Mouse (Mus musculus) lung, postnatal 0 days (tissue): ENCODE measurements around the gene Stra6l. TPM values are rescaled to one million over a fixed set of nuclear protein-coding genes. Genes with fewer than 3 reads are reported as not detected.

Experiments
- ATAC-seq: fragments of 200-750 bp; cut with Nextera tagmentation; 2 replicates; pipeline ENCODE4 v1.8.0; 2017; ENCODE audit warnings: moderate library complexity
- DNase-seq: peaks from one replicate; pipeline ENCODE4 v3.0.0-alpha.2; 2016; ENCODE audit warnings: low spot score
- H3K27ac ChIP-seq: fragments of 300-500 bp; sonication (generic); 2 replicates; pipeline ENCODE4 v1.5.1; 2014; ENCODE audit warnings: antibody characterized with exemption, mild to moderate bottlenecking, low read length, mixed read lengths
- H3K27me3 ChIP-seq: fragments of 300-500 bp; sonication (generic); replicated peaks from 2 replicates; pipeline ENCODE4 v1.6.1; 2014; ENCODE audit warnings: low read length, mixed read lengths; ENCODE audit not compliant: insufficient read depth
- H3K36me3 ChIP-seq: fragments of 300-500 bp; sonication (generic); 2 replicates; pipeline ENCODE4 v1.6.1; 2014; ENCODE audit warnings: low read length, mixed read lengths; ENCODE audit not compliant: insufficient read depth
- H3K4me1 ChIP-seq: fragments of 300-500 bp; sonication (generic); 2 replicates; pipeline ENCODE4 v1.6.1; 2014; ENCODE audit warnings: antibody characterized with exemption, low read depth, low read length, mixed read lengths; ENCODE audit not compliant: insufficient read depth
- H3K4me2 ChIP-seq: fragments of 300-500 bp; sonication (generic); replicated peaks from 2 replicates; pipeline ENCODE4 v1.6.1; 2014; ENCODE audit warnings: low read depth, mild to moderate bottlenecking, low read length, moderate library complexity, mixed read lengths
- H3K4me3 ChIP-seq: fragments of 300-500 bp; sonication (generic); 2 replicates; pipeline ENCODE4 v1.5.1; 2014; ENCODE audit warnings: low read depth, low read length
- H3K9ac ChIP-seq: fragments of 300-500 bp; sonication (generic); replicated peaks from 2 replicates; pipeline ENCODE4 v1.6.1; 2014; ENCODE audit warnings: low read depth, mild to moderate bottlenecking
- H3K9me3 ChIP-seq: fragments of 300-500 bp; sonication (generic); 2 replicates; pipeline ENCODE4 v1.6.1; 2016; ENCODE audit warnings: low read length, mixed read lengths
- CTCF ChIP-seq: IDR thresholded peaks from 2 replicates; pipeline ENCODE4 v1.5.1; 2016; ENCODE audit warnings: antibody characterized with exemption, mild to moderate bottlenecking
- EP300 ChIP-seq: IDR thresholded peaks from 2 replicates; pipeline ENCODE4 v1.6.1; 2016; ENCODE audit warnings: antibody characterized with exemption, mild to moderate bottlenecking, control low read depth
- WGBS: fragments of 180-500 bp; shearing (Covaris S2); extraction: QIAGEN DNeasy Blood & Tissue Kit; methylation state at CpG from one replicate; pipeline ENCODE4 v1.1.7; 2014; 5-methylcytosine and 5-hydroxymethylcytosine counted together
- polyA plus RNA-seq: library from polyadenylated mRNA; unstranded; fragments of >200 nt; fragmentation: Nextera tagmentation; extraction: Ambion mirVana; gene quantifications from 2 replicates; pipeline ENCODE4 v1.2.1, GENCODE M21; 2015

The Stra6l gene
- polyA plus RNA-seq, 1 experiment from 2014 or later = 0.05 TPM

GRCm38 (mm10) chr4:45878929-45879328 is 30.5 kb downstream of the Stra6l start:
- no peaks in the 10 kb centered on the region for H3K36me3 ChIP-seq
- DNase-seq (peak; percentile 50), ATAC-seq (no peak)
- no peak overlapping the region for H3K4me2 ChIP-seq
- H3K9ac ChIP-seq = no peak overlapping the region
- H3K27me3 ChIP-seq = no peaks in the 10 kb centered on the region
- no peak overlapping the region for H3K4me3 ChIP-seq
- peak; percentile 81 for TF ChIP-seq CTCF
- no peak for TF ChIP-seq EP300
- no peaks in the 10 kb centered on the region for H3K4me1 ChIP-seq
- no peaks in the 10 kb centered on the region for H3K9me3 ChIP-seq
- H3K27ac ChIP-seq = no peak overlapping the region
- WGBS = 44% methylated on average over 5 of the region's 5 CpGs

- TF ChIP-seq CTCF (no peak), EP300 (no peak)
- ATAC-seq = no peak
Measured at GRCm38 (mm10) chr4:45882521-45882920, 34.1 kb downstream of the Stra6l start.

DNA sequence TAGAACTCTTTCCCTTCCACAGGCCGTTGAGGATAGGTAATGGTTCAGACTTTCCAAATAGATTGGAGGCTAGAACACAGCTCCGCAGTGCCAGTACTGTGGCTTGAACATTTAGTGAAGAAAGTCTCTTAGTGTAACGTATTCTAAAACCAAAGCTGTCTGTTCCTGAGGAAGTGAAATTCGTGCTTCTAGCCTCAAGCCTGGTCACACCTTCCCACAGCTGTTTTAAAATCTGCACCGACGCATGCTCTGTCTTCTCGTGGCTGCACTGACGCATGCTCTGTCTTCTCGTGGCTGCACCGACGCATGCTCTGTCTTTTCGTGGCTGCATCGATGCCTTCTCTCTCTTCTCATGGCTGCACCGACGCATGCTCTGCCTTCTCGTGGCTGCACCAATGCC is 34.8 kb downstream of the Stra6l start:
- H3K4me3 ChIP-seq = no peak overlapping the region
- DNase-seq (no peak), ATAC-seq (no peak)
- H3K36me3 ChIP-seq = no peaks in the 10 kb centered on the region
- WGBS = 83% methylated on average over 16 of the region's 16 CpGs
- TF ChIP-seq CTCF (no peak), EP300 (no peak)
- no peak overlapping the region for H3K9ac ChIP-seq
- H3K27ac ChIP-seq = no peak overlapping the region
- no peak overlapping the region for H3K4me2 ChIP-seq
- no peaks in the 10 kb centered on the region for H3K9me3 ChIP-seq
- H3K27me3 ChIP-seq = no peaks in the 10 kb centered on the region
- no peaks in the 10 kb centered on the region for H3K4me1 ChIP-seq

More at GRCm38 (mm10) chr4:45882521-45882920, 34.1 kb downstream of the Stra6l start:
- H3K4me1 ChIP-seq = no peaks in the 10 kb centered on the region
- H3K4me3 ChIP-seq = no peak overlapping the region
- no peaks in the 10 kb centered on the region for H3K9me3 ChIP-seq
- no peak overlapping the region for H3K9ac ChIP-seq
- H3K27ac ChIP-seq = no peak overlapping the region
- DNase-seq = no peak
- WGBS = 75% methylated on average over 9 of the region's 9 CpGs
- no peaks in the 10 kb centered on the region for H3K27me3 ChIP-seq
- H3K4me2 ChIP-seq = no peak overlapping the region
- no peaks in the 10 kb centered on the region for H3K36me3 ChIP-seq

GRCm38 (mm10) chr4:45889487-45889886 is 41.0 kb downstream of the Stra6l start:
- Histone ChIP-seq H3K27me3 (no peaks in the 10 kb centered on the region), H3K27ac (no peak overlapping the region), H3K4me3 (no peak overlapping the region), H3K4me2 (no peak overlapping the region), H3K9me3 (no peaks in the 10 kb centered on the region), H3K4me1 (no peaks in the 10 kb centered on the region), H3K9ac (no peak overlapping the region), H3K36me3 (no peaks in the 10 kb centered on the region)
- 72% methylated on average over 6 of the region's 6 CpGs for WGBS
- TF ChIP-seq EP300 (no peak), CTCF (no peak)
- DNase-seq (no peak), ATAC-seq (no peak)

GRCm38 (mm10) chr4:45890066-45890761 is 41.8 kb downstream of the Stra6l start, which contains the start of gene Ccdc180:
Gene Ccdc180 (plus strand): TSS chr4:45890303.
- H3K9me3 ChIP-seq = no peaks in the 10 kb centered on the region
- ATAC-seq (peak; percentile 85), DNase-seq (peak; percentile 89)
- no peaks in the 10 kb centered on the region for H3K4me1 ChIP-seq
- H3K4me3 ChIP-seq = no peak within 1 kb of the TSS
- no peaks in the 10 kb centered on the region for H3K27me3 ChIP-seq
- H3K27ac ChIP-seq = no peak within 1 kb of the TSS
- 16% methylated on average over 19 of the region's 19 CpGs for WGBS
- H3K36me3 ChIP-seq = no peaks in the 10 kb centered on the region
- no peak within 1 kb of the TSS for H3K4me2 ChIP-seq
- TF ChIP-seq EP300 (no peak), CTCF (no peak)
- H3K9ac ChIP-seq = no peak within 1 kb of the TSS

GRCm38 (mm10) chr4:45896425-45897081 is 48.1 kb downstream of the Stra6l start:
- Histone ChIP-seq H3K4me3 (no peak overlapping the region), H3K27me3 (no peaks in the 10 kb centered on the region), H3K27ac (no peak overlapping the region), H3K4me1 (no peaks in the 10 kb centered on the region), H3K4me2 (no peak overlapping the region), H3K9ac (no peak overlapping the region), H3K9me3 (no peaks in the 10 kb centered on the region), H3K36me3 (no peaks in the 10 kb centered on the region)
- DNase-seq = no peak
- no peak for ATAC-seq
- WGBS = 12% methylated on average over 16 of the region's 16 CpGs
- TF ChIP-seq CTCF (peak; percentile 19; the same call in 1 of the 2 replicates), EP300 (no peak)
